Mouse (Mus musculus) lung, embryonic 14.5 days (tissue): ENCODE measurements around the gene Cmip. TPM values are rescaled to one million over a fixed set of nuclear protein-coding genes. Genes with fewer than 3 reads are reported as not detected.

ENCODE experiments used
- ATAC-seq: fragments of 200-750 bp; cut with Nextera tagmentation; 2 replicates; pipeline ENCODE4 v1.8.0; 2017; ENCODE audit warnings: mild to moderate bottlenecking, moderate TSS enrichment, moderate library complexity; ENCODE audit not compliant: insufficient read depth
- DNase-seq: peaks from one replicate; pipeline ENCODE4 v3.0.0-alpha.2; 2015
- H3K27ac ChIP-seq: fragments of 300-500 bp; sonication (generic); 2 replicates; pipeline ENCODE4 v1.5.1; 2014; ENCODE audit warnings: low read depth, mild to moderate bottlenecking, moderate library complexity
- H3K27me3 ChIP-seq: fragments of 300-500 bp; sonication (generic); 2 replicates; pipeline ENCODE4 v1.6.1; 2014; ENCODE audit warnings: low read length, control low read depth; ENCODE audit not compliant: insufficient read depth
- H3K36me3 ChIP-seq: fragments of 300-500 bp; sonication (generic); 2 replicates; pipeline ENCODE4 v1.6.1; 2014; ENCODE audit warnings: control low read depth; ENCODE audit not compliant: insufficient read depth
- H3K4me1 ChIP-seq: fragments of 300-500 bp; sonication (generic); 2 replicates; pipeline ENCODE4 v1.6.1; 2014; ENCODE audit warnings: antibody characterized with exemption, control low read depth; ENCODE audit not compliant: insufficient read depth
- H3K4me2 ChIP-seq: fragments of 300-500 bp; sonication (generic); 2 replicates; pipeline ENCODE4 v1.6.1; 2014; ENCODE audit warnings: mild to moderate bottlenecking
- H3K4me3 ChIP-seq: fragments of 300-500 bp; sonication (generic); 2 replicates; pipeline ENCODE4 v1.5.1; 2014; ENCODE audit warnings: low read depth, low read length
- H3K9ac ChIP-seq: fragments of 300-500 bp; sonication (generic); 2 replicates; pipeline ENCODE4 v1.6.1; 2014
- H3K9me3 ChIP-seq: fragments of 300-500 bp; sonication (generic); 2 replicates; pipeline ENCODE4 v1.6.1; 2016; ENCODE audit warnings: low read depth, low read length, control low read depth
- CTCF ChIP-seq: IDR thresholded peaks from 2 replicates; pipeline ENCODE4 v1.5.1; 2016; ENCODE audit warnings: antibody characterized with exemption, low read depth
- WGBS: fragments of 180-500 bp; shearing (Covaris S2); extraction: QIAGEN DNeasy Blood & Tissue Kit; methylation state at CpG from one replicate; pipeline ENCODE4 v1.1.7; 2014; 5-methylcytosine and 5-hydroxymethylcytosine counted together
- polyA plus RNA-seq: library from polyadenylated mRNA; unstranded; fragments of >200 nt; fragmentation: Nextera tagmentation; extraction: Ambion mirVana; gene quantifications from 2 replicates; pipeline ENCODE4 v1.2.1, GENCODE M21; 2014

Gene Cmip
- polyA plus RNA-seq, 1 experiment from 2014 or later: 26.5 TPM

DNA sequence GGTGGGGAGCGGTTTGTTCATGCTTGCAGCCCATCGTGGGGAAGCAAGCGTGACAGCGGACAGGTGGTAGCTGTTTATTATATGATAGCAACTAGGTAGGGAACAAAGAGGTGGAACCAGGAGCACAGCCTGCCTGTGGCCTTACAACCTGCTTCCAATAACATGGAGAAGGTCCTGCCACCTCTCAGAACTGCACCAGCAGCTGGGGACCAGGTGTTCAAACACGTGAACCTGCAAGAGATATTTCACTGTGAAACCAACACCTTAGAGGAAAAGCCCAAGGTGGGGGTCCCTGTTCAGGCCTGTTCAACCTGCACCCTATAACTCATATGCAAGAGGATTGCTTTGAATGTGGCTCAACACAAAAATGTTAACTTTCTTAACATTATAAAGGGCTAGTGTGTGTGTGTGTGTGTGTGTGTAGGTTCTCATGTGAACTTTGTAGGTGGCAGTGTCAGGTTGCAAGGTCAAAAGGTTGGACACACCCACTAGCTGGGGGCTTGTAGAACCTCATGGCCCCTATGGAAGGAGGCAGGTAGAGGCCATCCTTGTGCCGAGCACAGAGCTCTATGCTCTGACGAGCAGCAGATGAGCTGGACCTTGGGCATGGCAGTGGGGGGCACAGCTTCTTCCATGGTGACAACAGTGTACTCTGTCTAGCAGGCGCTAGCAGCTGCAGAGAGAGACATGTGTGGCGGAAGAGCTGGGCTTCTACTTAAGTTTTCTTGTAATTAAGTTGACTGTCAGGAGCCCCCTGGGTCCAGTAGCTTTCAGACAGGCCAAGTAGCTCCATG, 146.2 kb downstream of the Cmip start:
- Histone ChIP-seq H3K9me3 (no peaks in the 10 kb centered on the region), H3K27ac (no peak overlapping the region), H3K4me1 (no peaks in the 10 kb centered on the region; the same call in 1 of the 2 replicates), H3K9ac (no peak overlapping the region), H3K4me3 (no peak overlapping the region), H3K36me3 (no peaks in the 10 kb centered on the region), H3K27me3 (no peaks in the 10 kb centered on the region), H3K4me2 (no peak overlapping the region)
- no peak for TF ChIP-seq CTCF
- ATAC-seq (no peak; the same call in 1 of the 2 replicates), DNase-seq (no peak)
- 51% methylated on average over 9 of the region's 9 CpGs for WGBS

DNA sequence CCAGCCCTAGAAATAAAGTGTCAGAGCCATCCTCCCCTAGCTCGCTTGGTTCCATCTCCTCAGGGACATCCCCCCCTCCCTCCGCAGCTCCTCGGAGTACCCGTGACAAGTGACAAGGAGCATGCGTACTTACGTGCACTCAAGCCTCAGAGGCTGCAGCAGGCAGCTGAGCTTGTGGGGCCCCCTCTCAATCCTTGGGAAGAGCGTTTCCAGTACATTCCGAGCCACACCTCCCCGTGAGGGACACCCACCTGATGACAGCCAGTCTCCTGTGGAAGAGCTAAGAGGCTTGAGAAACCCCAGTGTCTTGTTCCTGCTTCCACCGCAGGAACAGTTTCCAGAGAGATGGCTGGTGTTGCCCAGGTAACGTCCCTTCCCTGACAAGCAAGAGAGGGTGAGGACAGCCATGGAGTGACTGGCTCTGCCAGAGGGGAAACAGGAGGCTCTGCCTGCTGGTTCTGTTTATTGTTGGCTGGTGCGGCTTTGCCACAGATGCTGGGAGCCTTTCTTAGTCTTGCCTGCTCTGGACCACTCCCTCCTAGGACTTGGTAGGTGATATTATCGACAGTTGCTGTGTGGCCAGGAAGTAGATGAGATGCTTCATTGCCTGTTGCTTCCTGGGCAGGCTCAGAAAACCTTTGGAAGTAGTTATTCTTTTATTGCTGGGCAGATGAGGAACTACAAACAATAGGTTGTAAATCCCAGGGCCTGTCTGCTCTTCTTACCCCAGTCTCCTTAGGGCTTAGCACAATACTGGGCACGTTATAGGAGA, 147.0 kb downstream of the Cmip start:
- H3K4me2 ChIP-seq: no peak overlapping the region
- ATAC-seq: no peak; the same call in 1 of the 2 replicates
- no peaks in the 10 kb centered on the region for H3K9me3 ChIP-seq
- no peaks in the 10 kb centered on the region for H3K36me3 ChIP-seq
- H3K9ac ChIP-seq: no peak overlapping the region
- DNase-seq: peak; percentile 17
- H3K4me1 ChIP-seq: no peaks in the 10 kb centered on the region; the same call in 1 of the 2 replicates
- no peak overlapping the region for H3K27ac ChIP-seq
- no peak overlapping the region for H3K4me3 ChIP-seq
- no peak for TF ChIP-seq CTCF
- WGBS: 24% methylated on average over 14 of the region's 14 CpGs
- H3K27me3 ChIP-seq: no peaks in the 10 kb centered on the region

DNA sequence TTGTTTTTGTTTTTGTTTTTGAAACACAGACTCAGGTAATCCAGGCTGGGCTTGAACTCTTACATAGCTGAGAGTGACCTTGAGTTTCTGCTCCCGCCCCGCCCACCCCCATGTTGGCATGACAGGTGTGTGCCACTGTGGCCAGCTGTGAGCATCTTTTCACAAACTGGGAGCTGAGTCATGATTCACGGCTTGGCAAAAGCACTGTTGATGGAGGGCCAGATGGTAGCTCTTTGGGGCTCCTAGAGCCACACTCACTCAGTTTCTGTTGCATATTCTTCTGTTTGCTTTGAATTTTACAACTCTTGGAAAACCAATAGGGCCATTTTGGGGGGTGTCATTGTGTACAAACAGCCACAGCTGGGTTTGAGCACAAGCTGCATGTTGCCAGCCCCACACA, 149.2 kb downstream of the Cmip start:
- no peak overlapping the region for H3K4me2 ChIP-seq
- 94% methylated on average over 3 of the region's 3 CpGs for WGBS
- no peak overlapping the region for H3K9ac ChIP-seq
- no peak overlapping the region for H3K27ac ChIP-seq
- H3K27me3 ChIP-seq: no peaks in the 10 kb centered on the region
- no peak for ATAC-seq
- H3K4me3 ChIP-seq: no peak overlapping the region
- H3K36me3 ChIP-seq: no peaks in the 10 kb centered on the region
- H3K9me3 ChIP-seq: no peaks in the 10 kb centered on the region
- no peak for TF ChIP-seq CTCF
- DNase-seq: no peak
- H3K4me1 ChIP-seq: peaks cover 4% of the 10 kb centered on the region

DNA sequence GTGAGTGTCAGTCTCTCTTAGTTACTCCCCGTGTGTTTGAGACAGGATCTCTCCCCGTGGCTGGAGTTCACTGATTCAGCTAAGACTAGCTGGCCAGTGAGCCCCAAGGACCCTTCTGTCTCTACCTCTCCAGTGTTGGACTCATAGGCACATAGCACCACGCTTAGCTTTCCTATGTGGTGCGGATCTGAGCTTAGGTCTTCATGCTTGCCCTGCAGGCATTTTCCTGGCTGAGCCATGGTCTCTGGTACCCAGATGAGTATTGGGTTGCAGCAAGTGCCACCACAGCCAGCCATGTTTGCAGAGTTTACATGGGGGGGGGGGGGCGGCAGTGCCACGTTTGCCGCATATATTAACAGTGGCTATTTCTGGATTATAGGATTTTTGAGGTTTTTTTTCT, 151.8 kb downstream of the Cmip start:
- DNase-seq (no peak), ATAC-seq (no peak)
- H3K9ac ChIP-seq: no peak overlapping the region
- H3K9me3 ChIP-seq: no peaks in the 10 kb centered on the region
- TF ChIP-seq CTCF: no peak
- H3K36me3 ChIP-seq: no peaks in the 10 kb centered on the region
- 75% methylated on average over 7 of the region's 7 CpGs for WGBS
- H3K4me2 ChIP-seq: no peak overlapping the region
- H3K4me3 ChIP-seq: no peak overlapping the region
- H3K27ac ChIP-seq: no peak overlapping the region
- H3K4me1 ChIP-seq: peaks cover 4% of the 10 kb centered on the region
- no peaks in the 10 kb centered on the region for H3K27me3 ChIP-seq

DNA sequence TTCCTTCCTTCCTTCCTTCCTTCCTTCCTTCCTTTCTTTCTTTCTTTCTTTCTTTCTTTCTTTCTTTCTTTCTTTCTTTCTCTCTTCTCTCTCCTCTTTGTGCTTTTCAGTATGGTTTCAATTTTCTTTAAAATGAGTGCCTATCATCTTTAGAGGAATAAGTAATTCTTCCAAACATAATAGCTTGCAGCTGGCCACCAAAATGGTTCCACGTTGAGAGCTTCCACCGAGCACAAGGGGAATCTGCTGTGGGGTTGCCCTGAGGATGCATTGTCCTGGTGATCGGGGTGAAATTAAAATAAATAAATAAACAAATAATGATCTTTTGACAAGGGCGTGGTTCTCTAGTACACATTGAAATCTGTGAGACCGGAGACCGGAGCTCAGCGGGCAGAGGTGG, 152.2 kb downstream of the Cmip start:
- no peak overlapping the region for H3K27ac ChIP-seq
- H3K27me3 ChIP-seq: no peaks in the 10 kb centered on the region
- H3K4me3 ChIP-seq: no peak overlapping the region
- peaks cover 4% of the 10 kb centered on the region; the same call in 1 of the 2 replicates for H3K4me1 ChIP-seq
- 72% methylated on average over 7 of the region's 7 CpGs for WGBS
- no peaks in the 10 kb centered on the region for H3K36me3 ChIP-seq
- H3K9me3 ChIP-seq: no peaks in the 10 kb centered on the region
- TF ChIP-seq CTCF: no peak
- ATAC-seq (no peak), DNase-seq (no peak)
- H3K4me2 ChIP-seq: no peak overlapping the region
- no peak overlapping the region for H3K9ac ChIP-seq

DNA sequence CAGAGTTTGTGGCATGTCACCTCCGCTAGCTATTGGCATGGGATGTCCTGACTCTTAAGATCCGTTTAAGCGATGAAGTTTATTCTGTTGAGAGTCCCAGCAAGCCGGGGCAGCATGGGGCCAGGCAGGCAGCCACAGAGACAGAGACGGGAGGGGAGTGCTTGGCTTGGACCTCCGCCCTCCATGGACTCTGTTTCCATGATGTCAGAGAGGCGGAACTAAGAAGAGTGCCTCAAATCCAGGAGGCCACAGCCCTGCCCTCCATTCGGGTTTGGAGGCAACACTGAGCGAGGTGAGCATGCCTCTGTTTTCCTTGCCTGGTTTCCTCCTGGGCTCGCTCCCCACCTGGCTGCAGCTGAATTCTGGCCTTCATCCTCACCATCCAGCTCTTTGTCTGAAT, 153.5 kb downstream of the Cmip start:
- H3K36me3 ChIP-seq: peaks cover 3% of the 10 kb centered on the region; the same call in 1 of the 2 replicates
- no peak for TF ChIP-seq CTCF
- H3K4me3 ChIP-seq: no peak overlapping the region
- peak; percentile 57 for DNase-seq
- no peak overlapping the region for H3K9ac ChIP-seq
- WGBS: 52% methylated on average over 10 of the region's 10 CpGs
- no peaks in the 10 kb centered on the region for H3K9me3 ChIP-seq
- no peak overlapping the region for H3K4me2 ChIP-seq
- no peak for ATAC-seq
- H3K27me3 ChIP-seq: no peaks in the 10 kb centered on the region
- H3K4me1 ChIP-seq: peaks cover 4% of the 10 kb centered on the region; the same call in 1 of the 2 replicates
- no peak overlapping the region for H3K27ac ChIP-seq

DNA sequence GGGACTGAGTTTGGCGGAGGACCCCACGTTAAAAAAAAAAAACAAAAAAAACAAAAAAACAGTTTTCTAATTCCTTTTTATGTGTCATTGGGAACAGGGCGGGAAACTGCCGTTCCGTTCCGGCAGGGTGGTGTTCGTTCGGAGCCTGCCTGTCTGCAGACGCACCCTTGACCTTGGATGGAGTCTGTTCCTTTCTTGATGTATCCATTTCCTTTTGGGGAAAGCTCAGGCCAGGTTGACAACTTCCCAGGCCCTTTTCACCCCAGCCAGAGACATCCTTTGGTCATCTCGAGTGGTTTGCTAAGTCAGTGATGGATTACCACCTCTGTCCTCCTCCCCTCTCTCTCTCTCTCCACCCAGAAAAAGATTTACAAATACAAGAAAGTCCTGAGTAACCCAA, 154.0 kb downstream of the Cmip start:
- WGBS: 50% methylated on average over 10 of the region's 10 CpGs
- no peak overlapping the region for H3K4me2 ChIP-seq

More for the DNA sequence above, 154.0 kb downstream of the Cmip start:
- no peak overlapping the region for H3K27ac ChIP-seq
- no peaks in the 10 kb centered on the region for H3K27me3 ChIP-seq
- peaks cover 8% of the 10 kb centered on the region; the same call in 1 of the 2 replicates for H3K36me3 ChIP-seq
- no peak overlapping the region for H3K9ac ChIP-seq
- no peaks in the 10 kb centered on the region for H3K9me3 ChIP-seq
- H3K4me1 ChIP-seq: peaks cover 4% of the 10 kb centered on the region; the same call in 1 of the 2 replicates
- H3K4me3 ChIP-seq: no peak overlapping the region
- ATAC-seq (no peak), DNase-seq (no peak)
- TF ChIP-seq CTCF: no peak
